Mouse (Mus musculus) small intestine, adult 2 months (tissue): ENCODE results near the gene Lrrc8d. TPM values are rescaled to one million over a fixed set of nuclear protein-coding genes. Genes with fewer than 3 reads are reported as not detected.

ENCODE experiments used
- H3K27ac ChIP-seq: fragments of 200-500 bp; 2 replicates; pipeline ENCODE4 v1.5.1; 2012; ENCODE audit warnings: low read depth, low read length, control low read depth, inconsistent platforms; ENCODE audit not compliant: insufficient read depth
- H3K27me3 ChIP-seq: fragments of 200-500 bp; 2 replicates; pipeline ENCODE4 v1.6.1; 2012; ENCODE audit warnings: mild to moderate bottlenecking, moderate library complexity, low read length, inconsistent platforms; ENCODE audit not compliant: control insufficient read depth, insufficient read depth
- H3K36me3 ChIP-seq: fragments of 200-500 bp; 2 replicates; pipeline ENCODE4 v1.6.1; 2012; ENCODE audit warnings: mild to moderate bottlenecking, low read length, control low read depth, inconsistent platforms; ENCODE audit not compliant: control insufficient read depth, insufficient read depth
- H3K4me1 ChIP-seq: fragments of 200-500 bp; 2 replicates; pipeline ENCODE4 v1.6.1; 2012; ENCODE audit warnings: low read length, inconsistent platforms, mixed read lengths; ENCODE audit not compliant: control insufficient read depth, insufficient read depth, insufficient read length
- H3K4me3 ChIP-seq: fragments of 200-500 bp; 2 replicates; pipeline ENCODE4 v1.5.1; 2012; ENCODE audit warnings: low read depth, mild to moderate bottlenecking, control low read depth, inconsistent platforms, low read length, moderate library complexity
- CTCF ChIP-seq: fragments of 200-500 bp; IDR thresholded peaks from 2 replicates; pipeline ENCODE4 v1.5.1; 2012; ENCODE audit warnings: low read depth, mild to moderate bottlenecking, control low read depth, inconsistent platforms, low read length, moderate library complexity, mixed read lengths; ENCODE audit not compliant: insufficient replicate concordance, insufficient read length; ENCODE audit errors: extremely low read depth
- POLR2A ChIP-seq: fragments of 200-500 bp; IDR thresholded peaks from 2 replicates; pipeline ENCODE4 v1.6.1; 2012; ENCODE audit warnings: low read depth, mild to moderate bottlenecking, control low read depth, inconsistent platforms, low read length, moderate library complexity
- WGBS: fragments of 180-500 bp; shearing (Covaris S2); methylation state at CpG from one replicate; pipeline ENCODE4 v1.1.7; 2018; 5-methylcytosine and 5-hydroxymethylcytosine counted together
- polyA plus RNA-seq: library from polyadenylated mRNA; depleted of rRNA; stranded (reverse); fragments of >200 nt; gene quantifications from 2 replicates; pipeline ENCODE4 v1.2.3, GENCODE M21; 2012

The Lrrc8d gene
- polyA plus RNA-seq, 1 experiment: 16.6 TPM

- peaks cover 2% of the 10 kb centered on the region for H3K36me3 ChIP-seq
- 83% methylated on average over 5 of the region's 5 CpGs for WGBS
- no peak overlapping the region for H3K27ac ChIP-seq
- no peak for TF ChIP-seq POLR2A
- TF ChIP-seq CTCF: no peak
- H3K27me3 ChIP-seq: no peaks in the 10 kb centered on the region
- no peak overlapping the region for H3K4me3 ChIP-seq
- peaks cover 33% of the 10 kb centered on the region; the same call in 1 of the 2 replicates for H3K4me1 ChIP-seq
These were observed 8.5 kb downstream of the Lrrc8d start for GRCm38 (mm10) chr5:105708276-105708675.

GRCm38 (mm10) chr5:105710473-105710872 lies 10.7 kb downstream of the Lrrc8d start:
- 66% methylated on average over 7 of the region's 7 CpGs for WGBS
- no peaks in the 10 kb centered on the region for H3K27me3 ChIP-seq
- TF ChIP-seq POLR2A (no peak), CTCF (no peak)

GRCm38 (mm10) chr5:105714446-105714845 lies 14.7 kb downstream of the Lrrc8d start:
- peaks cover 14% of the 10 kb centered on the region; the same call in 1 of the 2 replicates for H3K4me1 ChIP-seq
- no peak overlapping the region for H3K27ac ChIP-seq
- TF ChIP-seq CTCF (no peak), POLR2A (no peak)
- peaks cover 6% of the 10 kb centered on the region; the same call in 1 of the 2 replicates for H3K36me3 ChIP-seq
- no peak overlapping the region for H3K4me3 ChIP-seq
- 80% methylated on average over 6 of the region's 6 CpGs for WGBS
- no peaks in the 10 kb centered on the region for H3K27me3 ChIP-seq

More at GRCm38 (mm10) chr5:105710473-105710872, 10.7 kb downstream of the Lrrc8d start:
- Histone ChIP-seq H3K4me1 (peaks cover 23% of the 10 kb centered on the region; the same call in 1 of the 2 replicates), H3K4me3 (no peak overlapping the region), H3K36me3 (peaks cover 5% of the 10 kb centered on the region; the same call in 1 of the 2 replicates), H3K27ac (no peak overlapping the region)

- Histone ChIP-seq H3K27me3 (no peaks in the 10 kb centered on the region), H3K4me3 (no peak overlapping the region), H3K4me1 (peaks cover 14% of the 10 kb centered on the region; the same call in 1 of the 2 replicates), H3K36me3 (peaks cover 6% of the 10 kb centered on the region; the same call in 1 of the 2 replicates), H3K27ac (no peak overlapping the region)
- WGBS: 77% methylated on average over 8 of the region's 8 CpGs
- no peak for TF ChIP-seq CTCF
- TF ChIP-seq POLR2A: no peak
These were observed 15.3 kb downstream of the Lrrc8d start for GRCm38 (mm10) chr5:105715095-105715494.

- Histone ChIP-seq H3K27ac (no peak overlapping the region), H3K4me3 (no peak overlapping the region), H3K4me1 (peaks cover 9% of the 10 kb centered on the region; the same call in 1 of the 2 replicates), H3K36me3 (peaks cover 9% of the 10 kb centered on the region; the same call in 1 of the 2 replicates), H3K27me3 (no peaks in the 10 kb centered on the region)
- TF ChIP-seq CTCF: no peak
- WGBS: 19% methylated on average over 10 of the region's 10 CpGs
These were observed 15.9 kb downstream of the Lrrc8d start for GRCm38 (mm10) chr5:105715531-105716124.

- 52% methylated on average over 7 of the region's 7 CpGs for WGBS
- TF ChIP-seq CTCF (no peak), POLR2A (no peak)
- H3K27ac ChIP-seq: 0 out of 2 replicates have a peak overlapping the region, but pooled peaks have one; percentile 52
These were observed 17.5 kb downstream of the Lrrc8d start for GRCm38 (mm10) chr5:105717294-105717693.

GRCm38 (mm10) chr5:105718138-105718670 lies 18.4 kb downstream of the Lrrc8d start:
- TF ChIP-seq POLR2A (no peak), CTCF (no peak)
- peaks cover 4% of the 10 kb centered on the region; the same call in 1 of the 2 replicates for H3K4me1 ChIP-seq
- peaks cover 9% of the 10 kb centered on the region; the same call in 1 of the 2 replicates for H3K36me3 ChIP-seq
- H3K27ac ChIP-seq: peak overlapping the region; percentile 52
- 64% methylated on average over 11 of the region's 11 CpGs for WGBS
- H3K4me3 ChIP-seq: no peak overlapping the region
- H3K27me3 ChIP-seq: no peaks in the 10 kb centered on the region

More at GRCm38 (mm10) chr5:105717294-105717693, 17.5 kb downstream of the Lrrc8d start:
- peaks cover 7% of the 10 kb centered on the region; the same call in 1 of the 2 replicates for H3K4me1 ChIP-seq
- H3K4me3 ChIP-seq: no peak overlapping the region
- H3K27me3 ChIP-seq: no peaks in the 10 kb centered on the region
- H3K36me3 ChIP-seq: peaks cover 9% of the 10 kb centered on the region; the same call in 1 of the 2 replicates
